Mouse (Mus musculus) bone marrow, adult 2 months (tissue): ENCODE data around the gene Fam120b. TPM values are rescaled to one million over a fixed set of nuclear protein-coding genes. Genes with fewer than 3 reads are reported as not detected.
A peak's percentile ranks its signal among the peaks of the same experiment; 100 is the strongest.

Experiments used
- H3K27ac ChIP-seq: fragments of 200-500 bp; 2 replicates; pipeline ENCODE4 v1.5.1; 2012; ENCODE audit warnings: low read depth, mild to moderate bottlenecking, control low read depth, inconsistent platforms, low read length; ENCODE audit not compliant: control insufficient read depth, poor library complexity, insufficient read depth
- H3K4me1 ChIP-seq: fragments of 200-500 bp; 2 replicates; pipeline ENCODE4 v1.6.1; 2011; ENCODE audit warnings: low read length; ENCODE audit not compliant: control insufficient read depth, insufficient read depth
- H3K4me3 ChIP-seq: fragments of 200-500 bp; replicated peaks from 2 replicates; pipeline ENCODE3; 2011; ENCODE audit warnings: mild to moderate bottlenecking, low read depth, low read length, control low read depth; ENCODE audit not compliant: control insufficient read depth
- CTCF ChIP-seq: fragments of 200-500 bp; IDR thresholded peaks from 2 replicates; pipeline ENCODE4 v1.5.1; 2011; ENCODE audit warnings: low read length, control low read depth; ENCODE audit not compliant: control insufficient read depth, insufficient read depth
- POLR2A ChIP-seq: fragments of 200-500 bp; IDR thresholded peaks from 2 replicates; pipeline ENCODE4 v1.6.1; 2011; ENCODE audit warnings: low read depth, mild to moderate bottlenecking, control low read depth, low read length, borderline replicate concordance; ENCODE audit not compliant: control insufficient read depth
- WGBS: fragments of 180-500 bp; shearing (Covaris S2); methylation state at CpG from one replicate; pipeline ENCODE4 v1.1.7; 2018; 5-methylcytosine and 5-hydroxymethylcytosine counted together
- polyA plus RNA-seq: library from polyadenylated mRNA; stranded (reverse); fragments of >200 nt; gene quantifications from 2 replicates; pipeline ENCODE4 v1.2.4, GENCODE M21; 2011; ENCODE audit warnings: low replicate concordance; ENCODE audit not compliant: missing spikeins, insufficient read depth, insufficient read length

Fam120b gene
- polyA plus RNA-seq, 1 experiment = 8.2 TPM

- H3K4me1 ChIP-seq = no peaks in the 10 kb centered on the region; the same call in 1 of the 2 replicates
- no peak overlapping the region for H3K4me3 ChIP-seq
- TF ChIP-seq POLR2A (no peak), CTCF (no peak)
- WGBS = 79% methylated on average over 8 of the region's 8 CpGs
- no peak overlapping the region for H3K27ac ChIP-seq
Observed at GRCm38 (mm10) chr17:15420021-15420603, 24.1 kb downstream of the Fam120b start.

GRCm38 (mm10) chr17:15421446-15421845 is 25.4 kb downstream of the Fam120b start:
- no peak for TF ChIP-seq CTCF
- TF ChIP-seq POLR2A = no peak
- no peaks in the 10 kb centered on the region; the same call in 1 of the 2 replicates for H3K4me1 ChIP-seq
- WGBS = 92% methylated on average over 6 of the region's 6 CpGs
- no peak overlapping the region for H3K27ac ChIP-seq
- no peak overlapping the region for H3K4me3 ChIP-seq

GRCm38 (mm10) chr17:15422666-15423065 is 26.7 kb downstream of the Fam120b start:
- H3K4me3 ChIP-seq = no peak overlapping the region
- H3K27ac ChIP-seq = no peak overlapping the region
- TF ChIP-seq CTCF (no peak), POLR2A (no peak)
- H3K4me1 ChIP-seq = no peaks in the 10 kb centered on the region; the same call in 1 of the 2 replicates
- WGBS = 92% methylated on average over 9 of the region's 9 CpGs

GRCm38 (mm10) chr17:15423080-15423765 is 27.2 kb downstream of the Fam120b start:
- no peak for TF ChIP-seq CTCF
- TF ChIP-seq POLR2A = no peak
- H3K27ac ChIP-seq = no peak overlapping the region
- H3K4me3 ChIP-seq = no peak overlapping the region
- no peaks in the 10 kb centered on the region; the same call in 1 of the 2 replicates for H3K4me1 ChIP-seq
- 75% methylated on average over 8 of the region's 8 CpGs for WGBS

GRCm38 (mm10) chr17:15425931-15426330 is 29.9 kb downstream of the Fam120b start:
- Histone ChIP-seq H3K27ac (no peak overlapping the region), H3K4me1 (no peaks in the 10 kb centered on the region; the same call in 1 of the 2 replicates), H3K4me3 (no peak overlapping the region)
- WGBS = 76% methylated on average over 3 of the region's 3 CpGs
- TF ChIP-seq CTCF (no peak), POLR2A (no peak)

GRCm38 (mm10) chr17:15429451-15429850 is 33.4 kb downstream of the Fam120b start:
- Histone ChIP-seq H3K4me3 (no peak overlapping the region), H3K4me1 (no peaks in the 10 kb centered on the region; the same call in 1 of the 2 replicates), H3K27ac (no peak overlapping the region)
- WGBS = 79% methylated on average over 6 of the region's 6 CpGs
- no peak for TF ChIP-seq POLR2A
- no peak for TF ChIP-seq CTCF

GRCm38 (mm10) chr17:15429937-15430336 is 33.9 kb downstream of the Fam120b start:
- H3K27ac ChIP-seq = no peak overlapping the region
- 14% methylated on average over 1 of the region's 1 CpGs for WGBS
- no peaks in the 10 kb centered on the region; the same call in 1 of the 2 replicates for H3K4me1 ChIP-seq
- TF ChIP-seq POLR2A (no peak), CTCF (no peak)
- no peak overlapping the region for H3K4me3 ChIP-seq

GRCm38 (mm10) chr17:15431021-15431514 is 35.1 kb downstream of the Fam120b start:
- Histone ChIP-seq H3K27ac (peak overlapping the region; percentile 50), H3K4me1 (no peaks in the 10 kb centered on the region; the same call in 1 of the 2 replicates), H3K4me3 (no peak overlapping the region)
- whole genome bisulfite sequencing = 9% methylated on average over 5 of the region's 5 CpGs
- TF ChIP-seq CTCF (no peak), POLR2A (no peak)

- Histone ChIP-seq H3K4me1 (no peaks in the 10 kb centered on the region; the same call in 1 of the 2 replicates), H3K4me3 (no peak overlapping the region), H3K27ac (no peak overlapping the region)
- WGBS = 76% methylated on average over 4 of the region's 4 CpGs
- TF ChIP-seq POLR2A (no peak), CTCF (no peak)
Observed at GRCm38 (mm10) chr17:15431551-15431950, 35.5 kb downstream of the Fam120b start.
